Mouse (Mus musculus) liver, postnatal 0 days (tissue): ENCODE data around the gene Hacd4.

Source experiments
- CTCF ChIP-seq: sonication (generic); IDR thresholded peaks from 2 replicates; pipeline ENCODE4 v1.5.1; 2016; ENCODE audit warnings: antibody characterized with exemption, low read depth
- EP300 ChIP-seq: IDR thresholded peaks from 2 replicates; pipeline ENCODE4 v1.6.1; 2016; ENCODE audit warnings: antibody characterized with exemption, low read depth, mild to moderate bottlenecking

- TF ChIP-seq CTCF (no peak), EP300 (no peak)
Observed at GRCm38 (mm10) chr4:88440814-88441213, 2.1 kb upstream of the Hacd4 start.
